ENCODE assay signal across 19 mouse cellular contexts in the genomic region with DNA sequence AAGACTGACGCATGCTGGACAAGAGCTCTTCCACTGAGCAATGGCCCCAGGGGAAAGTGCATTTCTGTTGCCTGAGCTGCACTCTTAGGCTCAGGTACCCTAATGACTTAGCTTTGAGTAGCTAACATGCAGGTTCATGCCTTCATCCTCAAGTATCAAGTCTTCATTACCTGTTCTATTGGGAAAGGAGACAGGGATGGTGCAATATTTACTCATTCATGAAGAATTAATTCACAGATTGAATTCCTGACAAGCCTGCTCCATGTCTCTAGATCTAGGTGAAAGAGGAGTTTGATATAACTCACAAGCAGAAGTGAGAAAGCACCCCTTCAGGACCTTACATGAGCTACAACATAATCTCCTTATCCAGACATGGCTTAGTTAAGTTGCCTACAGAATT.
"Had no signal": no experiment of that assay in that cellular context is flagged by ENCODE, and none has a peak within 500 bp of the region (broad histone marks: within the 10 kb centered on the region; RNA-seq: fewer than 3 reads in every experiment).

No protein-coding gene starts in this region.

- H3K4me1 ChIP-seq: midbrain, embryonic 12.5 days; neural tube, embryonic 13.5 days; neural tube, embryonic 15.5 days had no signal

- H3K4me2 ChIP-seq: lung, embryonic 14.5 days; midbrain, embryonic 12.5 days; neural tube, embryonic 13.5 days; neural tube, embryonic 15.5 days had no signal

- H3K9me3 ChIP-seq: midbrain, embryonic 10.5 days; midbrain, embryonic 12.5 days; neural tube, embryonic 13.5 days; neural tube, embryonic 15.5 days had no signal

- H3K27me3 ChIP-seq: midbrain, embryonic 12.5 days; neural tube, embryonic 13.5 days; neural tube, embryonic 15.5 days had no signal

- H3K27ac ChIP-seq: midbrain, embryonic 10.5 days; midbrain, embryonic 12.5 days; neural tube, embryonic 13.5 days; neural tube, embryonic 15.5 days had no signal

- H3K9ac ChIP-seq: lung, embryonic 14.5 days; midbrain, embryonic 12.5 days; neural tube, embryonic 13.5 days; neural tube, embryonic 15.5 days had no signal

- ATAC-seq: midbrain, embryonic 16.5 days had no signal

- H3K36me3 ChIP-seq: midbrain, embryonic 10.5 days; midbrain, embryonic 12.5 days; neural tube, embryonic 13.5 days; neural tube, embryonic 15.5 days had no signal

- DNase-seq: lung, adult 18-20 months; lung, embryonic 14.5 days; lung, postnatal 10 days; lung, postnatal 4 days; midbrain, embryonic 14.5 days; retina, postnatal 1 day; right cerebral cortex, adult 18-20 months; right cerebral cortex, postnatal 25 days; right cerebral cortex, postnatal 4 days; spleen, adult 18-20 months; thymus, adult 2 months; thymus, postnatal 14 days; thymus, postnatal 36 days had no signal

- H3K4me3 ChIP-seq: midbrain, embryonic 10.5 days; midbrain, embryonic 12.5 days; myocyte; neural tube, embryonic 13.5 days; neural tube, embryonic 15.5 days had no signal
